Comparison of ENCODE assay signal across 12 mouse cellular contexts in the genomic region with DNA sequence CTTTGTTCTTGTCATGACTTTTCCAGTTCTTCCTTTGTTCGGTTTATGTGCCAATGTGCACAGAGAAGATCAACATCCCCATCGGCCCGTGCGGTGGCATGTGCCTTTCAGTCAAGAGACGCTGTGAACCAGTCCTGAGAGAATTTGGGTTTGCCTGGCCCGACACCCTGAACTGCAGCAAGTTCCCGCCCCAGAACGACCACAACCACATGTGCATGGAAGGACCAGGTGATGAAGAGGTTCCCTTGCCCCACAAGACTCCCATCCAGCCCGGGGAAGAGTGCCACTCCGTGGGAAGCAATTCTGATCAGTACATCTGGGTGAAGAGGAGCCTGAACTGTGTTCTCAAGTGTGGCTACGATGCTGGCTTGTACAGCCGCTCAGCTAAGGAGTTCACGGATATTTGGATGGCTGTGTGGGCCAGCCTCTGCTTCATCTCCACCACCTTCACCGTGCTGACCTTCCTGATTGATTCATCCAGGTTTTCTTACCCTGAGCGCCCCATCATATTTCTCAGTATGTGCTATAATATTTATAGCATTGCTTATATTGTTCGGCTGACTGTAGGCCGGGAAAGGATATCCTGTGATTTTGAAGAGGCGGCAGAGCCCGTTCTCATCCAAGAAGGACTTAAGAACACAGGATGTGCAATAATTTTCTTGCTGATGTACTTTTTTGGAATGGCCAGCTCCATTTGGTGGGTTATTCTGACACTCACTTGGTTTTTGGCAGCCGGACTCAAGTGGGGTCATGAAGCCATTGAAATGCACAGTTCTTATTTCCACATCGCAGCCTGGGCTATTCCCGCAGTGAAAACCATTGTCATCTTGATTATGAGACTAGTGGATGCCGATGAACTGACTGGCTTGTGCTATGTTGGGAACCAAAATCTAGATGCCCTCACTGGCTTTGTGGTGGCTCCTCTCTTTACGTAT. TPM values are rescaled to one million over a fixed set of nuclear protein-coding genes. Genes with fewer than 3 reads are reported as not detected.
DNase-seq lines count a peak whose midpoint lies in the region; ATAC-seq and TF ChIP-seq lines count a peak whose summit lies in the region.
"Had no signal": no experiment of that assay in that cellular context is flagged by ENCODE, and none has a peak within 500 bp of the region (broad histone marks: within the 10 kb centered on the region; RNA-seq: fewer than 3 reads in every experiment).

No protein-coding gene starts in this region.

- peaks cover 16% of the 10 kb centered on the region for H3K36me3 ChIP-seq in kidney, embryonic 16.5 days (ENCODE audit: insufficient read depth, low read length)
- H3K36me3 ChIP-seq in small intestine, adult 2 months (ENCODE audit: control insufficient read depth, insufficient read depth, low read length) = 0 out of 2 replicates have a peak, but pooled peaks cover 7% of the 10 kb centered on the region
- no peaks in the 10 kb centered on the region for H3K36me3 ChIP-seq in hindbrain, postnatal 0 days (ENCODE audit: insufficient read depth, low read length)
- H3K36me3 ChIP-seq: G1E had no signal

- H3K4me1 ChIP-seq in lung, adult 2 months (ENCODE audit: control insufficient read depth, insufficient read depth, low read length) = peaks cover 13% of the 10 kb centered on the region
- H3K4me1 ChIP-seq in kidney, embryonic 16.5 days (ENCODE audit: insufficient read depth, low read length) = peaks cover 65% of the 10 kb centered on the region
- peaks cover 24% of the 10 kb centered on the region; the same call in 1 of the 2 replicates for H3K4me1 ChIP-seq in small intestine, adult 2 months (ENCODE audit: control insufficient read depth, insufficient read depth, insufficient read length, low read length)
- H3K4me1 ChIP-seq in hindbrain, postnatal 0 days (ENCODE audit: insufficient read depth, low read length) = no peaks in the 10 kb centered on the region

- no peaks in the 10 kb centered on the region for H3K9me3 ChIP-seq in kidney, embryonic 16.5 days (ENCODE audit: low read length)
- H3K9me3 ChIP-seq in hindbrain, postnatal 0 days (ENCODE audit: low read length) = no peaks in the 10 kb centered on the region
- H3K9me3 ChIP-seq: G1E had no signal

- no peak for ATAC-seq in kidney, embryonic 16.5 days (ENCODE audit: low FRiP score, low TSS enrichment)
- no peak for ATAC-seq in hindbrain, postnatal 0 days
- ATAC-seq: forebrain, postnatal 0 days had no signal

- WGBS in lung, adult 2 months = 53% methylated on average over 24 of the region's 24 CpGs
- 54% methylated on average over 24 of the region's 24 CpGs for WGBS in kidney, embryonic 16.5 days
- WGBS in small intestine, adult 2 months = 86% methylated on average over 24 of the region's 24 CpGs
- WGBS in hindbrain, postnatal 0 days = 92% methylated on average over 24 of the region's 24 CpGs

- H3K27me3 ChIP-seq in kidney, embryonic 16.5 days (ENCODE audit: insufficient read depth, low read length) = no peaks in the 10 kb centered on the region
- H3K27me3 ChIP-seq in small intestine, adult 2 months (ENCODE audit: control insufficient read depth, insufficient read depth, low read length) = no peaks in the 10 kb centered on the region
- no peaks in the 10 kb centered on the region for H3K27me3 ChIP-seq in hindbrain, postnatal 0 days (ENCODE audit: insufficient read depth, low read length)

- peak overlapping the region; percentile 79 for H3K27ac ChIP-seq in kidney, embryonic 16.5 days (ENCODE audit: low read length)
- H3K27ac ChIP-seq in small intestine, adult 2 months (ENCODE audit: insufficient read depth, low read depth, low read length) = peak overlapping the region; percentile 46; the same call in 1 of the 2 replicates
- no peak overlapping the region for H3K27ac ChIP-seq in hindbrain, postnatal 0 days
- H3K27ac ChIP-seq: liver, embryonic 14.5 days had no signal

- H3K4me3 ChIP-seq in lung, adult 2 months (replicated peaks; ENCODE audit: extremely low read depth, low read depth, low read length) = peak overlapping the region; percentile 42
- H3K4me3 ChIP-seq in kidney, embryonic 16.5 days (ENCODE audit: low read length) = peak overlapping the region; percentile 44
- H3K4me3 ChIP-seq in small intestine, adult 2 months (ENCODE audit: low read depth, low read length) = peak overlapping the region; percentile 35
- no peak overlapping the region for H3K4me3 ChIP-seq in hindbrain, postnatal 0 days (ENCODE audit: low read length)

- peak; percentile 5 for DNase-seq in cerebellum, adult 9-11 months
- DNase-seq in cerebellum, adult 18-20 months = no peak
- peak; percentile 20 for DNase-seq in lung, adult 2 months
- DNase-seq in lung, adult 18-20 months = no peak
- DNase-seq in hindbrain, postnatal 0 days (ENCODE audit: low spot score) = no peak
- DNase-seq in urinary bladder, postnatal 14 days (ENCODE audit: low spot score) = no peak
- DNase-seq: embryo, embryonic 11 days; forebrain, postnatal 0 days had no signal

- TF ChIP-seq POLR2A in lung, adult 2 months (IDR thresholded peaks at IDR 0.05; ENCODE audit: borderline replicate concordance, extremely low read depth, low read depth, low read length) = peak; percentile 28; the same call in 1 of the 2 replicates
- TF ChIP-seq POLR2A in small intestine, adult 2 months (IDR thresholded peaks at IDR 0.05; ENCODE audit: low read depth, low read length) = no peak

- peak overlapping the region; percentile 76 for H3K4me2 ChIP-seq in kidney, embryonic 16.5 days (replicated peaks; ENCODE audit: low read depth, low read length)
- no peak overlapping the region for H3K4me2 ChIP-seq in hindbrain, postnatal 0 days (ENCODE audit: low read depth, low read length)

- TF ChIP-seq CTCF in lung, adult 2 months (IDR thresholded peaks at IDR 0.05; ENCODE audit: insufficient read depth, low read length) = no peak
- TF ChIP-seq CTCF in small intestine, adult 2 months (IDR thresholded peaks at IDR 0.05; ENCODE audit: extremely low read depth, insufficient read length, insufficient replicate concordance, low read depth, low read length) = no peak
- no peak for TF ChIP-seq CTCF in hindbrain, postnatal 0 days (IDR thresholded peaks at IDR 0.05; ENCODE audit: low read depth)

- H3K9ac ChIP-seq in kidney, embryonic 16.5 days (replicated peaks; ENCODE audit: low read length) = peak overlapping the region; percentile 64
- no peak overlapping the region for H3K9ac ChIP-seq in hindbrain, postnatal 0 days (replicated peaks; ENCODE audit: low read length)
- H3K9ac ChIP-seq: forebrain, postnatal 0 days; liver, embryonic 14.5 days had no signal

RNA-seq across cellular contexts. Expression of a gene that starts 3.1 kb away (rescaled TPM):
- 27.8 and 34.5 TPM in 2 replicates for polyA plus RNA-seq in lung, adult 2 months (2012; rRNA removed)
- 28.1 and 31.0 TPM in 2 replicates for polyA plus RNA-seq in kidney, embryonic 16.5 days (2015; fragmentation: Nextera tagmentation; extraction: Ambion mirVana)
- polyA plus RNA-seq in small intestine, adult 2 months (2012; rRNA removed) = 2.5 and 2.8 TPM in 2 replicates
- 4.4 and 4.7 TPM in 2 replicates for total RNA-seq in hindbrain, postnatal 0 days (2014; rRNA removed)
- polyA plus RNA-seq in hindbrain, postnatal 0 days (2015; fragmentation: Nextera tagmentation; extraction: Ambion mirVana) = 2.1 TPM in 2 replicates
- polyA plus RNA-seq: G1E had no signal

RNA-seq across cellular contexts. Expression of a gene that starts 3.3 kb away (rescaled TPM):
- polyA plus RNA-seq in lung, adult 2 months (2012; rRNA removed) = 48.9 and 52.7 TPM in 2 replicates
- 37.6 and 39.9 TPM in 2 replicates for polyA plus RNA-seq in kidney, embryonic 16.5 days (2015; fragmentation: Nextera tagmentation; extraction: Ambion mirVana)
- polyA plus RNA-seq in small intestine, adult 2 months (2012; rRNA removed) = 155 and 203 TPM in 2 replicates
- total RNA-seq in hindbrain, postnatal 0 days (2014; rRNA removed) = 24.3 and 31.4 TPM in 2 replicates
- polyA plus RNA-seq in hindbrain, postnatal 0 days (2015; fragmentation: Nextera tagmentation; extraction: Ambion mirVana) = 31.8 and 33.5 TPM in 2 replicates

Comparison
In these comparisons a context has a peak if more than half of its experiments do, and no peak if none do; other contexts are left out.
1. DNase-seq: peak in cerebellum, adult 9-11 months (single experiment) and lung, adult 2 months (single experiment); none in cerebellum, adult 18-20 months (0 of 2), lung, adult 18-20 months (0 of 2), hindbrain, postnatal 0 days (single experiment) and urinary bladder, postnatal 14 days (single experiment).